Mouse (Mus musculus) midbrain, embryonic 10.5 days (tissue): Measurements from ENCODE around the gene Zdhhc9. TPM values are rescaled to one million over a fixed set of nuclear protein-coding genes. Genes with fewer than 3 reads are reported as not detected.
A peak's percentile ranks its signal among the peaks of the same experiment; 100 is the strongest.
"Not testable (repeated sequence)": the region's sequence is repeated elsewhere in the genome, so short reads cannot be mapped to it uniquely, and the experiment has no call there.

ENCODE experiments used
- DNase-seq: peaks from one replicate; pipeline ENCODE4 v3.0.0-alpha.2; 2017; ENCODE audit warnings: low spot score
- H3K27ac ChIP-seq: fragments of 300-500 bp; sonication (generic); replicated peaks from 2 replicates; pipeline ENCODE4 v1.5.1; 2016; ENCODE audit warnings: mild to moderate bottlenecking
- H3K27me3 ChIP-seq: fragments of 300-500 bp; sonication (generic); 2 replicates; pipeline ENCODE4 v1.6.1; 2016; ENCODE audit warnings: low read depth, mild to moderate bottlenecking; ENCODE audit not compliant: poor library complexity, severe bottlenecking
- H3K36me3 ChIP-seq: fragments of 300-500 bp; sonication (generic); 2 replicates; pipeline ENCODE4 v1.6.1; 2016; ENCODE audit warnings: mild to moderate bottlenecking, moderate library complexity
- H3K4me1 ChIP-seq: fragments of 300-500 bp; sonication (generic); 2 replicates; pipeline ENCODE4 v1.6.1; 2016
- H3K4me3 ChIP-seq: fragments of 300-500 bp; sonication (generic); 2 replicates; pipeline ENCODE4 v1.5.1; 2016; ENCODE audit warnings: mild to moderate bottlenecking, moderate library complexity
- H3K9me3 ChIP-seq: fragments of 300-500 bp; sonication (generic); replicated peaks from 2 replicates; pipeline ENCODE4 v1.6.1; 2016; ENCODE audit warnings: mild to moderate bottlenecking
- WGBS: fragments of 180-500 bp; shearing (Covaris S2); methylation state at CpG from one replicate; pipeline ENCODE4 v1.1.7; 2016; 5-methylcytosine and 5-hydroxymethylcytosine counted together
- polyA plus RNA-seq: library from polyadenylated mRNA; unstranded; fragments of >200 nt; fragmentation: Nextera tagmentation; extraction: Ambion mirVana; gene quantifications from 2 replicates; pipeline ENCODE4 v1.2.1, GENCODE M21; 2016

Zdhhc9 gene
- polyA plus RNA-seq: 2.2 and 3.4 TPM in 2 replicates

DNA sequence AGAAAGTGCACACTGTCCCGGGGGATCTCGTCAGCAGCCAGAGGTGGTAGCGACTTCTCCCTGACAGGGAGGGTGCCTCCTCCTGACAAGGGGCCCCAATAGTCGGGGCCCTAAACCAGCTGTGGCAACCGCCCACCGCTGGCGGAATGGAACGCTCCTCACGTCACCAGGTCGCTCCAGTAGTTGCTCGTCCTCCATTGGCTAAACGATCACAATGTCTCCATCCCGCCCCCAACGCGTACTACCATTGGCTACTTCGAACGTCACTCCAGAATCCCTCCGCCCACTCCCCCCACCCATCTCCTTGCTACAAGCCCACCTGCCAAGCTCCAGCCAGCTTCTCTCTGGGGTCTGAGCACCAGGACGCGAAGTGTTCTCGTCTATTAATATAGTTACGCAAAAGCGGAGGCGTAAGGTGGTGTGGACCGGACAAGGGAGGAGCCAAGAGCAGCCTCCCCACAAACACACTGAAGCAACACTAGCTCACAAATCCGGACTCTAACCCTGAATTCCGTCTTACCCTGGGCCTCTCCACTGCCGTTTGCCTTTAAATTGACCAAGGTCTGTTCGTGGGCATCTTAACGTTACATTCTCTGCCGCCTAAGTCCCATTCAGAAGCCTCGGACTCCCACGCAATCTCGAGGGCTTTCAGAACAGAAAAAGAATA is at the start of gene Zdhhc9:
Gene Zdhhc9, minus strand, starts transcription at position 360 of the 667 bp plus-strand sequence.
- H3K27ac ChIP-seq: peak within 1 kb of the TSS; percentile 84
- peak; percentile 87 for DNase-seq
- H3K4me3 ChIP-seq: peak within 1 kb of the TSS; percentile 72
- WGBS: 16% methylated on average over 34 of the region's 34 CpGs
- peaks cover 5% of the 10 kb centered on the region for H3K4me1 ChIP-seq
- peaks cover 5% of the 10 kb centered on the region; the same call in 1 of the 2 replicates for H3K27me3 ChIP-seq
- H3K9me3 ChIP-seq: no peaks in the 10 kb centered on the region
- no peaks in the 10 kb centered on the region for H3K36me3 ChIP-seq

DNA sequence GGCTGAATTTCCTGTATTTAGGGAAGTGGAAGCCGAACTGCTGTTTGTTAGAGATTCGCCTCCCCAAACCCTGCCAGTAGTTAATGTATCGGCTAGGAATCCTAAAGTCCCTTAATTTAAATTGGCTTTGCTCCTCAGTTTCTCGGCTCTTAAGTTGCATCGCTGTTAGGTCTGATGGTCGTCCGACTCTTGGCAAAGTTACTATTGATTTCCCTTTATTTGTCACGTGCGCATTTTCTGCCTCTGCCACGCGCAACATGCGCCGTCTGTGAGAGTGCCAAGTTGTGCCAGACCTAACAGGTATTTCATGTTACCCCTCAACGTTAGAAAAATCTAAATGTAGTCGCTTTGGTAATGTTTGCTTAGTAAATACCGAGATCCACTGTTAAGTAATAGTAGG is 48.3 kb upstream of the Zdhhc9 start:
- peak overlapping the region; percentile 55; the same call in 1 of the 2 replicates for H3K27ac ChIP-seq
- 10% methylated on average over 16 of the region's 16 CpGs for WGBS
- H3K4me3 ChIP-seq: peak overlapping the region; percentile 62
- peaks cover 28% of the 10 kb centered on the region for H3K36me3 ChIP-seq
- DNase-seq: no peak
- H3K9me3 ChIP-seq: no peaks in the 10 kb centered on the region
- H3K4me1 ChIP-seq: peaks cover 5% of the 10 kb centered on the region
- H3K27me3 ChIP-seq: no peaks in the 10 kb centered on the region

DNA sequence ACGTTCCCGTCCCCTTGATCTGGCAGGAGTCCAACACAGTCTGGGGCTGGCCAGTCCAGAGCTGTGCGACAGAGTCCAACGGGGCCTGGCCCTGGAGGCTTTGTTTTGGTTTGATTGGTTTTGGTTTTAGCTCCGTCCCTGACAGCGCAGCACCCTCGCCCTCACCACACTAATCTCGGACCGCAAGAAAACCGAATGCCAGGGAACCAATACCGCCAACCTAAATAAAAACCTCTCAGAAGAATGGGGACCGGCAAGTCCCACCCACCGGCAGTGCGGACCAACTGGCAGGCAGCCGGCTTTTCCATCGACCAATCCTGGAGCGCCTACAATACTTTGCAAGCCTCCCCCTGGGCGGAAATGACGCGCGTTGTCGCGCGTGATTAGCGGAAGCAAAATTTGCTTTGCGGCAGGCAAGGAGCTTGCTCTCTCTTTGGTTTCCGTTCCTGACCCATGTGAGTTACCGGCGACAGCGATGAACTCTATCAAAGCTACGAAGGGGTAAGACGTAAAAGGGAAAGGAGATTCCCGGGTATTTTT is 47.9 kb upstream of the Zdhhc9 start, which contains the start of gene Utp14a:
Gene Utp14a, plus strand, starts transcription at position 395 of the 540 bp plus-strand sequence.
- peak; percentile 90 for DNase-seq
- Histone ChIP-seq H3K4me1 (peaks cover 5% of the 10 kb centered on the region), H3K27me3 (no peaks in the 10 kb centered on the region), H3K9me3 (no peaks in the 10 kb centered on the region), H3K27ac (peak within 1 kb of the TSS; percentile 80), H3K4me3 (peak within 1 kb of the TSS; percentile 62), H3K36me3 (peaks cover 23% of the 10 kb centered on the region)
- 14% methylated on average over 33 of the region's 33 CpGs for WGBS

DNA sequence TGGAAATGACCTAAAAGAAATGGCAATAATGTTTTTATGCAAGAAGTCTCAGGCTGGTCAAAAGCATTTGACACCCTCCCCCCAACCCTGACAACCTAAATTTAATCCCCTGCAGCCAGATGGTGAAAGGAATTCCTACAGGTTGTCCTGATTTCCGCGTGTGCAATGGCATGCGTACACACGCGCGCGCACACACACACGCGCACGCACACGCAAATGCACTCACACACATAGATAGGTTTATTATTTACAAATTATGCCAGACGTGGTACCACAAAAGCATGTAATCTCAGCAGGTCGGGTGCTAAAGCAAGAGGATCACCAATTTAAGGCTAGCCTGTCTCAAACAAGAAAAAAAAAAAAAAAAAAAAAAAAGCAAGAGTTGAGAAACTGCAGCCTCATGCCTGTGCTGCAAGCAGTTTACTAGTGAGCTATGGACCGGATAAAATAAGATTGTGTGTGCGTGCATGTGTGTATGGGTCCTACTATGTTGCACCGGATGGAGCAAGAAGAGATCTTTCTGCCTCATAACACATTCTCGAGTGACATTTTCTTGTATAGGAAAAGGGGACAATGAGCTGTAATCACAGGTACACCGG is 47.3 kb upstream of the Zdhhc9 start:
- Histone ChIP-seq H3K36me3 (peaks cover 18% of the 10 kb centered on the region), H3K9me3 (no peaks in the 10 kb centered on the region), H3K27ac (peak overlapping the region; percentile 80), H3K4me1 (peaks cover 5% of the 10 kb centered on the region), H3K4me3 (peak overlapping the region; percentile 62), H3K27me3 (no peaks in the 10 kb centered on the region)
- DNase-seq: peak; percentile 15
- WGBS: 25% methylated on average over 18 of the region's 18 CpGs

DNA sequence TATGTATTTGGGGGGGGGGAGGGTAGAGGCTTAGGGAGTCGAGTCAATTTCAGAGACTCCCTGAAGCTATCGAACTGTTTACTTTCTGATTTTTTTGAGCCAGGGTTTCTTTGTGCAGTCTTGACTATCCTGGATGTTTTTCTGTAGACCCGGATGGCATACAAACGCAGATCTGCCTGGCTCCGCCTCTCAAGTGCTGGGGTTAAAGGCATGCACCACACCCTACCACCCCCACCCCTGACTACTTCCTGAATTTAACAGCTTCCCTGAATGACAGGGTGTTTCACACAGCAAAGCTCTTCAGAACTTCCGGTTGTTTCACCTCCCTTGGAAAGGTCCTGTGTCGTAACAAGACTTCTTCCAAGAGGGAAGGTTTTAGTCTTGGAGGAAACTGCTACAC is 25.7 kb upstream of the Zdhhc9 start:
- no peaks in the 10 kb centered on the region for H3K9me3 ChIP-seq
- no peak overlapping the region for H3K4me3 ChIP-seq
- H3K27ac ChIP-seq: no peak overlapping the region
- no peaks in the 10 kb centered on the region for H3K36me3 ChIP-seq
- 75% methylated on average over 7 of the region's 7 CpGs for WGBS
- H3K4me1 ChIP-seq: no peaks in the 10 kb centered on the region
- DNase-seq: no peak
- H3K27me3 ChIP-seq: no peaks in the 10 kb centered on the region

DNA sequence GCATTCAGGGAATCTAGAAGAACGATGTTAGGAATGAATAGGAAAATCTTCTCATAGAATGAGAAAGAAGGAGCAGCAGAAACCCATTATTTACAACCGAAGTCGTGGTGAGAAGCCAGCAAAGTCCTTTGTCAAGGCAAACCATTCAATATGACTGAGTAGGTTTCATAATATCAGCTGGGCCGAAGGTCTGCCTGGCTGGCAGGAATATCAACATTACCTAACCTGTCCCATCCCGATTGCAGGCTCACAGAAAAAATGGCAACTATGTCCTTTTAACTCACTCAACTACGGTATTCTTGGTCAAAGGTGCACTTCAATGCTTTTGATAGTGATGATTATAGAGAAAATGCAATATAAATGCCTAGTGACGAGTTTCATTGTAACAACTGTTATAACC is 17.5 kb upstream of the Zdhhc9 start:
- no peak for DNase-seq
- Histone ChIP-seq H3K4me3 (no peak overlapping the region), H3K9me3 (no peaks in the 10 kb centered on the region), H3K4me1 (no peaks in the 10 kb centered on the region), H3K27ac (no peak overlapping the region), H3K27me3 (no peaks in the 10 kb centered on the region), H3K36me3 (no peaks in the 10 kb centered on the region)
- 86% methylated on average over 7 of the region's 7 CpGs for WGBS

DNA sequence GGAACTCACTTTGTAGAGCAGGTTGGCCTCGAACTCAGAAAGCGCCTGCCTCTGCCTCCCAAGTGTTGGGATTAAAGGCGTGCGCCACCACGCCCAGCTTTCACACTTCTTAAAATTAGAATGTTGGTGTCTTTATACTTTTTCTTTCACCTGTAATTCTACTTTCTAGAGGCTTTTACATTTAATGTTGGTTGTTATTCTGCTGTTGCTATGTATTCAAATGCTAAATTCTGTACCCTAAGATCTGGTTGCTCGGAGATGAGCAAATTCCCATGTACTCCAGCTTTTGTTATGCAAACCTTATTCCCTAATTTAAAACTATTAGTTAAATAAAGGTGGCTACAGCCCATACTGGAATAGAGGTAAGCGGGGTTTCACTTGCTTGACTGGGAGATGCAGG is 14.0 kb upstream of the Zdhhc9 start:
- H3K4me1 ChIP-seq: no peaks in the 10 kb centered on the region
- H3K36me3 ChIP-seq: no peaks in the 10 kb centered on the region
- 88% methylated on average over 7 of the region's 7 CpGs for WGBS

DNA sequence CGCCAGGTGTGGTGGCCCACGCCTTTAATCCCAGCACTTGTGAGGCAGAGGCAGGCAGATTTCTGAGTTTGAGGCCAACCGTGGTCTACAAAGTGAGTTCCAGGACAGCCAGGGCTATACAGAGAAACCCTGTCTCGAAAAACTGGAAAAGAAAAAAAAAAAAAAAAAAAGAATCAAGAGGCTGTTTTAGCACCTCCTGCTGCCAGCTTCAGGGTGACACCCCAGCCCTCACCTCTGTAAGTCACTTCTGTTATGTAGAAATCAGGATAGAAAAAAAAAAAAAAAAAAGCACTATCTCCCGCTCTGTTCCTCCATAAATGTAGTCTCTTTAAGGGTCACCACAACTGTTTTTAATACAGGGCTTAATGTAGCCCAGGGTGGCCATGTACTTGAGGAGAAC is 10.8 kb upstream of the Zdhhc9 start:
- no peaks in the 10 kb centered on the region for H3K4me1 ChIP-seq
- H3K4me3 ChIP-seq: no peak overlapping the region
- 81% methylated on average over 5 of the region's 5 CpGs for WGBS
- DNase-seq: no peak
- H3K36me3 ChIP-seq: no peaks in the 10 kb centered on the region
- no peaks in the 10 kb centered on the region for H3K9me3 ChIP-seq
- H3K27me3 ChIP-seq: no peaks in the 10 kb centered on the region
- no peak overlapping the region for H3K27ac ChIP-seq

More for the DNA sequence above, 14.0 kb upstream of the Zdhhc9 start:
- no peak overlapping the region for H3K4me3 ChIP-seq
- no peaks in the 10 kb centered on the region for H3K27me3 ChIP-seq
- DNase-seq: no peak
- no peak overlapping the region for H3K27ac ChIP-seq
- no peaks in the 10 kb centered on the region for H3K9me3 ChIP-seq

DNA sequence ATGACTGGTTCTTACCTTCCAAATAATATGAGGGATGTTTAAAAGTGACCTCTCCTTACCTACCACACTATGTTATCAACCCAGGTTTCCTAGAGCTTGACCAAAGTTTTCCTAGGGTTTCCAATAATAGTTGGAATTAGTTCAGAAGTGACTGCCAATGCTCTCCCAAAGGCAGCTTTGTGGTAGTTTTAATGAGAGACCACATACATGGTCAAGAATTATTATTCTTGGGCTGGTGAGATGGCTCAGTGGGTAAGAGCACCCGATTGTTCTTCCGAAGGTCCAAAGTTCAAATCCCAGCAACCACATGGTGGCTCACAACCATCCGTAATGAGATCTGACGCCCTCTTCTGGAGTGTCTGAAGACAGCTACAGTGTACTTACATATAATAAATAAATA is 1.1 kb upstream of the Zdhhc9 start:
- H3K36me3 ChIP-seq: not testable (repeated sequence)
- WGBS: 70% methylated on average over 4 of the region's 4 CpGs

DNA sequence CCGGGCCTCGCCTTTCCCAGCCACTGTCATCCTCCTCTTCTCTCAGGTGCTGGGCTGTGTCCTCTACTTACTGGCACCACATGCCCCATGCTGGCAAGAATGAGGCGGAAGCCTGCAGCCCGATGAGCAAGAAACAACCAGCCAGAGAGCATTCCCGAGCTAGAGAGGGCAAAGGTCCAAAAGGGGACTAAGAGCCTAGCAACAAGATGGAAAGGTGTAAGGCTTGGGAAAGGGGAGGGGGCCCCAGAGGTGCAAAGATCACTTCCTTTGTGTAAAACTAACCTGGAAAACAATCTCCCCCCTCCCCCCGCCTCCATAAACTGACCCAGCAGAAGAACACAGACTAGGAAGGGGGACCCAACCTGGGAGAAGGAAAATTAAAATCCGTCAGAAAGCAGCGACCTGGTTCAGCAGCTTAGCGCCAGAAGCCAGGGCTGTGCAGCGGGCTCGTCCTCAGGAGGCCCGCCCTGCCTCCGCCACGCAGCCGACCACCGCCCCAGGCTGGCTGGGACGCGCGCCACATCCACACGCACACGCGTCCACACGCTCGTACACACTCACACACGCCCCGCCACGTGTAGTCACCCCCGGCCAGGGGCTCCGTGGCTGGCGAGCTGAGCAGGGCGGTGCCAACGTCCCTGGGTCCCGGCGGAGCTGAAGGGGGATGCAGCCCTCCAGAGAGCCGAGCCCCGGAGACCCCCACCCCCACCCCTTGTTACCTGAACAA is 754 bp downstream of the Zdhhc9 start:
- H3K27me3 ChIP-seq: peaks cover 5% of the 10 kb centered on the region; the same call in 1 of the 2 replicates
- H3K4me3 ChIP-seq: peak overlapping the region; percentile 72
- H3K9me3 ChIP-seq: no peaks in the 10 kb centered on the region
- peaks cover 5% of the 10 kb centered on the region for H3K4me1 ChIP-seq
- 13% methylated on average over 36 of the region's 36 CpGs for WGBS
- peak overlapping the region; percentile 84 for H3K27ac ChIP-seq
- DNase-seq: peak; percentile 12
- no peaks in the 10 kb centered on the region for H3K36me3 ChIP-seq

More for the DNA sequence above, 1.1 kb upstream of the Zdhhc9 start:
- H3K4me1 ChIP-seq, H3K27ac ChIP-seq, H3K4me3 ChIP-seq, H3K27me3 ChIP-seq, H3K9me3 ChIP-seq, DNase-seq: not testable (repeated sequence)

DNA sequence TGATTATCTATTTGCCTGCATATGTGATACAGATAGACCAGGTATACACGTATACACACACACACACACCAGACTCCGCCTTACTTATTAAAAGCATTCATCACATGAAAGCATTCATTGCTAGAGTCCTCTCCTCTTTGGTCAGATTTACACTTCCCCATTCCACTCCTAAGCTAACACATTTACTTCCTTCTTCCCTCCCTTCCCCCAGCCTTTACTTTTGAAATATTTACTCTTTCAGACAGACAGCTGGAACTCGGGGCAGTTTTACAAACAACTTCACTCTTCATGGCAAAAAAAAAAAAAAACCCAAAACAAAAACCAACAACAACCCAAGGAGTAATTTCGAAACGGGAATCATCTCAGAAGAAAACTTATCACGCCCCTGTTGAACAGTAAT is 4.2 kb downstream of the Zdhhc9 start:
- H3K9me3 ChIP-seq: no peaks in the 10 kb centered on the region
- no peak for DNase-seq
- 84% methylated on average over 6 of the region's 6 CpGs for WGBS
- peaks cover 5% of the 10 kb centered on the region; the same call in 1 of the 2 replicates for H3K27me3 ChIP-seq
- no peaks in the 10 kb centered on the region for H3K36me3 ChIP-seq
- no peak overlapping the region for H3K4me3 ChIP-seq
- H3K27ac ChIP-seq: no peak overlapping the region
- peaks cover 5% of the 10 kb centered on the region for H3K4me1 ChIP-seq

DNA sequence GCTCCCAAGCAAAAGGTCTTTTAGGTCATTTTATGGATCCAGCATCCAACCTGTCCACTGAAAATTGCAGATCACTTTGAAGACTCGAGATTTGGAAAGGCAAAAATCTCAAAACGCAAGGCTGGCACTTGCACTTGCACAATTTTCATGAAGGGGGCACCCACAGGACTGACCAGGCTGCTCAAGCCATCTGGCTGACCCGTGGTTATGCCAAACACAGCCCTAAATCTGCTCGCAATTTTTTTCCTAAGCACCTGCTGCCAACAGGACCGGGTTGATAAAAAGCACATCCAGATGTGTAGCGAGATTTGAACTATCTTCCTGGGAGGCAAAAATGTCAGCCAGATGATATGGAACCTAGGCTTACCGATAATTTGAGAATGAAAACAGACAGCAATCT is 4.9 kb downstream of the Zdhhc9 start:
- peaks cover 5% of the 10 kb centered on the region; the same call in 1 of the 2 replicates for H3K27me3 ChIP-seq
- H3K36me3 ChIP-seq: no peaks in the 10 kb centered on the region
- H3K27ac ChIP-seq: no peak overlapping the region
- 86% methylated on average over 7 of the region's 7 CpGs for WGBS
- H3K4me1 ChIP-seq: peaks cover 5% of the 10 kb centered on the region
- H3K4me3 ChIP-seq: no peak overlapping the region
- H3K9me3 ChIP-seq: no peaks in the 10 kb centered on the region
- no peak for DNase-seq
